In genomic region chr11:119053257-119053670, GRCm38 (mm10) we compare ENCODE assay signal across 8 mouse cellular contexts. TPM values are rescaled to one million over a fixed set of nuclear protein-coding genes. Genes with fewer than 3 reads are reported as not detected.
A peak's percentile ranks its signal among the peaks of the same experiment; 100 is the strongest.
DNase-seq lines count a peak whose midpoint lies in the region; ATAC-seq and TF ChIP-seq lines count a peak whose summit lies in the region.

No protein-coding gene starts in this region.

- peak overlapping the region; percentile 77 for H3K4me2 ChIP-seq in embryonic facial prominence, embryonic 11.5 days (ENCODE audit: low read depth, low read length)
- peak overlapping the region; percentile 75 for H3K4me2 ChIP-seq in heart, embryonic 15.5 days
- peak overlapping the region; percentile 60 for H3K4me2 ChIP-seq in neural tube, embryonic 14.5 days (ENCODE audit: low read depth, low read length)

- WGBS in embryonic facial prominence, embryonic 11.5 days, result under 1% methylated on average over 41 of the region's 42 CpGs
- WGBS in heart, embryonic 15.5 days, result under 1% methylated on average over 32 of the region's 42 CpGs
- 0% methylated on average over 42 of the region's 42 CpGs for WGBS in neural tube, embryonic 14.5 days

- peaks cover 12% of the 10 kb centered on the region for H3K4me1 ChIP-seq in embryonic facial prominence, embryonic 11.5 days (ENCODE audit: control insufficient read depth, insufficient read depth, low read length)
- H3K4me1 ChIP-seq in heart, embryonic 15.5 days (replicated peaks), result peaks cover 60% of the 10 kb centered on the region
- H3K4me1 ChIP-seq in neural tube, embryonic 14.5 days (ENCODE audit: control insufficient read depth, insufficient read depth, low read length), result peaks cover 43% of the 10 kb centered on the region

- H3K27ac ChIP-seq in embryonic facial prominence, embryonic 11.5 days (replicated peaks; ENCODE audit: low read depth, low read length), result 0 out of 2 replicates have a peak overlapping the region, but pooled peaks have one; percentile 28
- H3K27ac ChIP-seq in heart, embryonic 15.5 days, result peak overlapping the region; percentile 81
- peak overlapping the region; percentile 94 for H3K27ac ChIP-seq in neural tube, embryonic 14.5 days (ENCODE audit: low read depth, low read length)

- CTCF ChIA-PET in Patski (lab: Charles Lee), result interaction anchor here (5.8 kb wide), 1 partner anchor 136 kb away, joined by 44 read pairs; no protein-coding TSS in a partner anchor

- ATAC-seq in Patski, result peak; percentile 37
- peak; percentile 91 for ATAC-seq in embryonic facial prominence, embryonic 11.5 days (replicated peaks; ENCODE audit: insufficient number of reproducible peaks, low FRiP score, low TSS enrichment, low read depth)
- ATAC-seq in heart, embryonic 15.5 days (replicated peaks; ENCODE audit: insufficient number of reproducible peaks, insufficient read depth, low FRiP score, low read depth), result peak; percentile 85
- ATAC-seq in neural tube, embryonic 14.5 days (ENCODE audit: low read depth), result peak; percentile 93

- peak; percentile 89 for DNase-seq in 3T3-L1 (ENCODE audit: low read depth, low spot score)
- DNase-seq in Patski (ENCODE audit: low read depth, low spot score), result no peak
- peak; percentile 96 for DNase-seq in embryonic facial prominence, embryonic 11.5 days (ENCODE audit: low spot score)
- peak; percentile 74 to 82 for DNase-seq in kidney, postnatal 36 days
- peak; percentile 73 to 75 for DNase-seq in lung, adult 18-20 months
- DNase-seq in thymus, adult 18-20 months, result peak; percentile 83 to 87

- peaks cover 25% of the 10 kb centered on the region for H3K27me3 ChIP-seq in Patski
- peaks cover 80% of the 10 kb centered on the region for H3K27me3 ChIP-seq in embryonic facial prominence, embryonic 11.5 days (ENCODE audit: control insufficient read depth, insufficient read depth, low read length)
- peaks cover 77% of the 10 kb centered on the region for H3K27me3 ChIP-seq in heart, embryonic 15.5 days
- peaks cover 32% of the 10 kb centered on the region for H3K27me3 ChIP-seq in neural tube, embryonic 14.5 days (ENCODE audit: control insufficient read depth, insufficient read depth, low read length)

- TF ChIP-seq CTCF in Patski (IDR thresholded peaks at IDR 0.05), result no peak

- peak overlapping the region; percentile 31 for H3K4me3 ChIP-seq in embryonic facial prominence, embryonic 11.5 days (ENCODE audit: low read depth, low read length)
- H3K4me3 ChIP-seq in heart, embryonic 15.5 days, result peak overlapping the region; percentile 46
- H3K4me3 ChIP-seq in neural tube, embryonic 14.5 days (ENCODE audit: low read depth, low read length), result peak overlapping the region; percentile 31

- H3K36me3 ChIP-seq in embryonic facial prominence, embryonic 11.5 days (replicated peaks; ENCODE audit: control insufficient read depth, insufficient read depth, low read depth, low read length), result no peaks in the 10 kb centered on the region
- H3K36me3 ChIP-seq in heart, embryonic 15.5 days, result no peaks in the 10 kb centered on the region
- no peaks in the 10 kb centered on the region for H3K36me3 ChIP-seq in neural tube, embryonic 14.5 days (ENCODE audit: control insufficient read depth, insufficient read depth, low read length)

- no peaks in the 10 kb centered on the region for H3K9me3 ChIP-seq in embryonic facial prominence, embryonic 11.5 days (replicated peaks; ENCODE audit: control insufficient read depth, low read length)
- no peaks in the 10 kb centered on the region for H3K9me3 ChIP-seq in heart, embryonic 15.5 days (replicated peaks)
- no peaks in the 10 kb centered on the region for H3K9me3 ChIP-seq in neural tube, embryonic 14.5 days (ENCODE audit: control insufficient read depth, low read length)

- peak overlapping the region; percentile 52 for H3K9ac ChIP-seq in embryonic facial prominence, embryonic 11.5 days (replicated peaks; ENCODE audit: low read length)
- peak overlapping the region; percentile 48 for H3K9ac ChIP-seq in heart, embryonic 15.5 days
- H3K9ac ChIP-seq in neural tube, embryonic 14.5 days (replicated peaks; ENCODE audit: low read depth, low read length), result peak overlapping the region; percentile 50

- in situ Hi-C loops in Patski (cut with MboI; ENCODE audit: low pct_unique_long_range_greater_than_20kb), result loop anchor here (5.0 kb wide), 1 partner anchor 139 kb away; no protein-coding TSS in a partner anchor

- POLR2A ChIA-PET in Patski (lab: Charles Lee), result interaction anchor here (1.3 kb wide), 1 partner anchor 129 kb away, joined by 3 read pairs; no protein-coding TSS in a partner anchor

RNA-seq across cellular contexts. Expression of gene Cbx8, which starts 12.5 kb away (rescaled TPM):
- 14.6 TPM for polyA plus RNA-seq in Patski (2021)
- polyA plus RNA-seq in embryonic facial prominence, embryonic 11.5 days (2014; fragmentation: Nextera tagmentation; extraction: Ambion mirVana), result 10.3 and 12.2 TPM in 2 replicates
- 7.5 and 9.5 TPM in 2 replicates for polyA plus RNA-seq in heart, embryonic 15.5 days (2015; fragmentation: Nextera tagmentation; extraction: Ambion mirVana)
- 7.7 and 10.1 TPM in 2 replicates for polyA plus RNA-seq in neural tube, embryonic 14.5 days (2014; fragmentation: Nextera tagmentation; extraction: Ambion mirVana)

RNA-seq across cellular contexts. Expression of gene Cbx2, which starts 30.5 kb away (rescaled TPM):
- 9.3 TPM for polyA plus RNA-seq in Patski (2021)
- polyA plus RNA-seq in embryonic facial prominence, embryonic 11.5 days (2014; fragmentation: Nextera tagmentation; extraction: Ambion mirVana), result 87.1 and 91.8 TPM in 2 replicates
- polyA plus RNA-seq in heart, embryonic 15.5 days (2015; fragmentation: Nextera tagmentation; extraction: Ambion mirVana), result 11.6 and 18.0 TPM in 2 replicates
- polyA plus RNA-seq in neural tube, embryonic 14.5 days (2014; fragmentation: Nextera tagmentation; extraction: Ambion mirVana), result 5.7 and 11.5 TPM in 2 replicates

RNA-seq across cellular contexts. Expression of gene Cbx4, which starts 32.8 kb away (rescaled TPM):
- 22.0 TPM for polyA plus RNA-seq in Patski (2021)
- 4.4 and 4.8 TPM in 2 replicates for polyA plus RNA-seq in embryonic facial prominence, embryonic 11.5 days (2014; fragmentation: Nextera tagmentation; extraction: Ambion mirVana)
- polyA plus RNA-seq in heart, embryonic 15.5 days (2015; fragmentation: Nextera tagmentation; extraction: Ambion mirVana), result 9.3 and 11.6 TPM in 2 replicates
- 14.5 and 15.1 TPM in 2 replicates for polyA plus RNA-seq in neural tube, embryonic 14.5 days (2014; fragmentation: Nextera tagmentation; extraction: Ambion mirVana)

Comparison
In these comparisons a context has a peak if more than half of its experiments do, and no peak if none do; other contexts are left out.
1. ATAC-seq: peak in every context shown above with its lines; median percentile 93 in neural tube, embryonic 14.5 days; 91 in embryonic facial prominence, embryonic 11.5 days; 85 in heart, embryonic 15.5 days; 37 in Patski.
2. H3K27ac ChIP-seq: peak in every context shown above with its lines; median percentile 94 in neural tube, embryonic 14.5 days; 81 in heart, embryonic 15.5 days; 28 in embryonic facial prominence, embryonic 11.5 days.